Mouse (Mus musculus) induced T-regulatory cell, adult 2 months (primary cell): ENCODE measurements around the gene Lrrc29.

Experiments
- DNase-seq: peaks from one replicate; pipeline ENCODE4 v3.0.0-alpha.2; 2012; ENCODE audit warnings: low read depth

Lrrc29 gene

GRCm38 (mm10) chr8:105326141-105326672 is at the start of gene Lrrc29, which contains the start of gene Tmem208:
Gene Lrrc29, minus strand, starts transcription at chr8:105326278.
Gene Tmem208, plus strand, starts transcription at chr8:105326354.
- peak; percentile 98 for DNase-seq

DNA sequence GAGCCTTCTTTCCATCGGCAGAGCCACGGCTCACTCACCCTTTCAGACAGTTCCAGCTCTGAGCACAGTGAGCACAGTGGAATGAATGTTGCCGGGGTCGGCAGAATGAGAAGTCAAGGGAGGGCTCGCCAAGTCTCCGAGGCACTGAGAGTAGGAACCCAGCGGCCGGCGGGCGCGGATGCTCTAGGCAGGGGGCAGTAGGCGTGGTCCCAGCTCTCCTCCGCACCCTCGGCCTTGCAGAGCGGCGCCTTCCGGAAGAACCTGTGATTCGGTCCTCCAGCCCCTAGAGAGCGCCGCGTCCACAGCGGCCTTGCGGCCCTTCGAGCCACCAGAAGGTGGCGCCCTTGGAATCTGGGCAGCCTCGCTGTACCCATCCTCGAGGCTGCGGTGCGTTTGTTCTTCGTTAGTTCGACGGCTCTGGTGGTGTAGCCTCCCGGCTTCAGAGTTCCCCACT is 48.5 kb upstream of the Lrrc29 start:
- peak; percentile 45 for DNase-seq

- no peak for DNase-seq
Observed at GRCm38 (mm10) chr8:105373032-105373431, 47.0 kb upstream of the Lrrc29 start, which contains the start of gene Plekhg4. Gene Plekhg4, plus strand, starts transcription at chr8:105373274.

DNA sequence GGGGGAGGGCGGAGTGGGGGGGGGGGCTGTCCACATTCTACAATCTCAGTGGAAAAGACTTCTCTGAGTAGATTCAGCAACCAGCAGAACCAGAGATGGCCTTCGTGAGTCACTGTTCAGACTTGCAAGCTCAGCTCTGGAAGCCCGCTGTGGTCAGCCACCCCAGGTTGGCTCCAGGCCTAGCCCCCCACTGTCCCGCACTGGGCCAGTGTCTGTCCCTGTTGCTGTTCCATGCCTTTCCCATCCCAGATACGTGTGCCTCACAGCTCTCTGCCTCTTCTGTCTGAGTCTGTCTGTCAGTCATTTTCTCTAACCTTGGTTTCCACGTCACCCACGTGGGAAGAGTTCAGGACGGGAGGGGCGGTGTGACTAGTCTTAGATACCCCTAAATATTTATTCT is 46.4 kb upstream of the Lrrc29 start:
- DNase-seq = no peak

DNA sequence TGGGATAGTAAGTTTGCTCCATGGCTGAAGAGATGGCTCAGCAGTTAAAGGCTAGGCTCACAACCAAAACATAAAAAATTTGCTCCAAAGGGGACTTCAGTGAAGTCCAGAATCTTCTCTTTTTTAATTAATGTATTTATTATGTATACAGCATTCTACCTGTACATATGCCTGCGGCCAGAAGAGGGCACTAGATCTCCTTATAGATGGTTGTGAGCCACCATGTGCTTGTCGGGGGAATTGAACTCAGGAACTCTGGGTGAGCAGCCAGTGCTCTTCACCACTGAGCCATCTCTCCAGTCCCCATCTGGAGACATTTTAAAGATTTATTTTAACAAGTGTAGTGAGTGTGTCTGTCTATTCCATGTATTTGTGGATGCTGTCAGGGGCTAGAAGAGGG is 41.0 kb upstream of the Lrrc29 start:
- peak; percentile 46 for DNase-seq

DNA sequence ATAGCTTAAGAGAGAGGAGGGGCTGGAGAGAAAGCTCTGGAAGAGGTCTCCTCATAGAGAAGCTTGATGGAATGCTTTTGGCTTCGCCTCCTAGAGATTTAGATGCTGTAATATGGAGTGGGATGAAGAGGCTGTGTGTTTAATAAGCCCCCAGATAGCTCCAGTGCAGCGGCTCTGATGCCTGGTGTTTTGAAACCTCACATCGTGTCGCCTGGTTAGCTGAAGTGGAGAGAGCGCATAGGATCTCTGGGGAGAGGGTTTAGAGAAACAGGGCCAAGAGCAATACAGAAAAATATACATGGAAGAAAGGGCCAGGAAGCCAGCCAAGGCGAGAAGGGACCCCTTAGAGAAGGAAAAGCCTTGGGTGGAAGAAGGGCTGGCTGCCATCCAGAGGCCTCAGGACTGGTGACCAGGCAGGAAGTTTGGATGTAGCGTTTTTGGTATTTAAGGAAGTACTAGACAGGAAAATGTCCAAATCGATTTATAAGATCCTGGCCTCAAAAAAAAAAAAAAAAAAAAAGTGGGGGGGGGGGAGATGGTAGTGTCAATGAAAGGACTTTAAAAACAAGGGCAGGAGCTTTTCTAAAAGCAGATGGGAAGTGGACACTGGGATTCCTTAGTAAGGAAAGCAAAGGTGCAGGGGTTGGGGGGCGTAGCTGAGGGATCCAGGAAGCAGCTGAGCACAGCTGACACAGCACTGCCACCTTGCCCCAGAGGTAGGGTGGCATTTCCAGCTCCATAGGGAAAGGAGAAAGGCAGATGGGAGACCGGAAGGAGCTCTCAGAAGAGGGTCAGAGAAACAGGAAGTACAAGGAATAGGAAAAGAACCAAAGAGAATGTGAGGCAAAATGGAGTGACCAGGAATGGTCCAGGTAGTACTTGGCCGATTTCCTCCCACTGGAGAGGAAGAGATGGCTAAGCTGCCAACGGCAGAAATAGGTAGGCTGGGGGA is 35.9 kb upstream of the Lrrc29 start:
- DNase-seq = no peak

- DNase-seq = no peak
Observed at GRCm38 (mm10) chr8:105359646-105360045, 33.6 kb upstream of the Lrrc29 start.

- no peak for DNase-seq
Observed at GRCm38 (mm10) chr8:105359208-105359607, 33.1 kb upstream of the Lrrc29 start.

DNA sequence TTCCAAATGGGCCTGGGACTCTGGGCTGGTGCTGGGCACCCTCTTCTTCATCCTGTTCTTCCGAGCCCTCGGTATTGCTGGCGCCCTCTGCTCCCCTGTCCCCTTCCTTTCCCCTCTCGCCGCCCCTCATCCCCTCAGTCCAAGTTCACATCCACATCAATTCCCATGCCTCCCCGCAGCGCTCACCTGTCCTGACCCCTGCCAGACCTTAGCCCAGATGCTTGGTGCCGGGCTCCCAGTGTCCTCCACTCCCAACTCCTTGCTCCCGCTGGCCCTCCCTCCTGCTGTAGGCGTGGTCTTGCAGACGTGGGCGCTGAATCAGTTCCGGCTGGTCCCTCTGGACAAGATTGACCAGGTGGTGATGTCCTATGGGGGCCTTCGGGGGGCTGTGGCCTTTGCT is 30.6 kb upstream of the Lrrc29 start:
- no peak for DNase-seq

DNA sequence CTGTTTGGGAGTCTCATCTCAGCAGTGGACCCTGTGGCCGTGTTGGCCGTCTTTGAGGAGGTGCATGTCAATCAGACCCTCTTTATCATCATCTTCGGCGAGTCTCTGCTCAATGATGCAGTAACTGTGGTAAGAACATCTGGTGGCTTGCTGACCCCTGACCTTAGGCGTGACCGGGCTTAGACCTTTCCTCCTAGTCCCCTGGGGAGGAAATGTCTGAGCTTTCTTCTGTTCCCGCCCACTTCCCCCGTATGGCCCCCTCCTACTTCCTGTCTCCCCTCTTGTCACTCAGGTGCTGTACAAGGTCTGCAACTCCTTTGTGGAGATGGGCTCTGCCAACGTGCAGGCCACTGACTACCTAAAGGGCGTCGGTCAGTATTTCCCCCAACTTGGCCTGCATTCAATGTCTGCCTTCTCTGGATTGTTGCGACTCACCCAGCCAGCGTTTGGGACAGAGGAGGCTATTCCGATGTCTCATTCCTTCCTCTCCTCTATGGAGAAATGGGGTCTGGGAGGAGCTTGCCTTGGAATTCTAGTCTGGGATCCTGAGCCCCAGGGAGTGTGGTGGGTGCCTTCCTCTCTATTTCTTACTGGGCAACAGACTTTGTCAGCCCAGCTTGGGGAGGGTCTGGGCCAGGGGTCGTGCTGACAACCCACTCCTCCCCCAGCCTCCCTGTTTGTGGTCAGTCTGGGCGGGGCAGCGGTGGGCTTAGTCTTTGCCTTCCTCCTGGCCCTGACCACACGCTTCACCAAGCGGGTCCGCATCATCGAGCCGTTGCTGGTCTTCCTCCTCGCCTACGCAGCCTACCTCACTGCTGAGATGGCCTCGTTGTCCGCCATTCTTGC is 29.3 kb upstream of the Lrrc29 start:
- peak; percentile 29 for DNase-seq

GRCm38 (mm10) chr8:105354549-105354948 is 28.5 kb upstream of the Lrrc29 start:
- DNase-seq = no peak

DNA sequence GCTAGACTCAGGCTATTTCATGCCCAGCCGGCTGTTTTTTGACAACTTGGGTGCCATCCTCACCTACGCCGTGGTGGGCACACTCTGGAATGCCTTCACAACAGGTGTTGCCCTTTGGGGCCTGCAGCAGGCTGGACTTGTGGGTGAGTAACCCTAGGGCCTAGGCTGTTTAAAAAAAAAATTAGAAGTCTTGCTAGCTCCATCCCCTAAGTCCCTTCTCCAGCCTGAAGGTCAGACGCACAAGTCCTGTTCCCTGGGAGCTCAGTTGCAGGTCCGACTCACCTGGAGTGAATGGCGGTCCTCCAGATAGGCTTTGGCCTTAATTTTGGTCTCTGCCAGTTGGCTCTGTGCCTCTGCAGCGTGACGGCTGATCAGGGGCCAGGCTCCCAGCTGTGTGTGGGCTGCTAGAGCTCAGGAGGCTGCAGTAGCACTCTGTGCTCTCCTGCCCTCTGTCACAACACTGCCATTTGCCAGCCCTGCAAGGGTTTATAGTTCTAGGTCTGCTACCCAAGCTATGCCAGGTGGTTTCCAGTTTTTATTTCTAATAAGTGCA is 27.6 kb upstream of the Lrrc29 start:
- no peak for DNase-seq

DNA sequence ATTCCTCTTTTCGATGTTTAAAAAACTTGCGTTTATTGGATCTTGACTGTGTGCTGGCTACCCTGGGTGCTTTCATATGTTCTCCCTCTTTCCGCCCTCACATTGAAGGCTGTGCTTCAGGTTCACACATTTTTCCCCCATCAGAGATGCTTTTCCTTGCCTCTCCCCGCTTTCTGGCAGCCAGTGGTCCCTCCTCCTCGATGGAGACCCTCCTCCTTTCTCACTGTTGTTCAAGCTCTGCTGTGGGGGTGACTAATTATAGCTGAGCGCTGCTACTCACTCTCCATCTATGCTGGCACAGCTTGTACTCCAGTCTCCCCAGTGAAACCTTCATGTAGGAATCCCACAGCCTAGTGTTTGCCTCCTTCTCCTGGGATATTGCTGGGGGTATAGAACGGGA is 24.1 kb upstream of the Lrrc29 start:
- no peak for DNase-seq

- DNase-seq = peak; percentile 67
Observed at GRCm38 (mm10) chr8:105349096-105349771, 23.2 kb upstream of the Lrrc29 start.

- DNase-seq = no peak
Observed at GRCm38 (mm10) chr8:105348450-105349095, 22.5 kb upstream of the Lrrc29 start, which contains the start of gene Slc9a5. Gene Slc9a5, plus strand, starts transcription at chr8:105348843.

- DNase-seq = peak; percentile 97
Observed at GRCm38 (mm10) chr8:105347428-105348221, 21.5 kb upstream of the Lrrc29 start, which contains the start of gene Fhod1. Gene Fhod1, minus strand, starts transcription at chr8:105347953.

DNA sequence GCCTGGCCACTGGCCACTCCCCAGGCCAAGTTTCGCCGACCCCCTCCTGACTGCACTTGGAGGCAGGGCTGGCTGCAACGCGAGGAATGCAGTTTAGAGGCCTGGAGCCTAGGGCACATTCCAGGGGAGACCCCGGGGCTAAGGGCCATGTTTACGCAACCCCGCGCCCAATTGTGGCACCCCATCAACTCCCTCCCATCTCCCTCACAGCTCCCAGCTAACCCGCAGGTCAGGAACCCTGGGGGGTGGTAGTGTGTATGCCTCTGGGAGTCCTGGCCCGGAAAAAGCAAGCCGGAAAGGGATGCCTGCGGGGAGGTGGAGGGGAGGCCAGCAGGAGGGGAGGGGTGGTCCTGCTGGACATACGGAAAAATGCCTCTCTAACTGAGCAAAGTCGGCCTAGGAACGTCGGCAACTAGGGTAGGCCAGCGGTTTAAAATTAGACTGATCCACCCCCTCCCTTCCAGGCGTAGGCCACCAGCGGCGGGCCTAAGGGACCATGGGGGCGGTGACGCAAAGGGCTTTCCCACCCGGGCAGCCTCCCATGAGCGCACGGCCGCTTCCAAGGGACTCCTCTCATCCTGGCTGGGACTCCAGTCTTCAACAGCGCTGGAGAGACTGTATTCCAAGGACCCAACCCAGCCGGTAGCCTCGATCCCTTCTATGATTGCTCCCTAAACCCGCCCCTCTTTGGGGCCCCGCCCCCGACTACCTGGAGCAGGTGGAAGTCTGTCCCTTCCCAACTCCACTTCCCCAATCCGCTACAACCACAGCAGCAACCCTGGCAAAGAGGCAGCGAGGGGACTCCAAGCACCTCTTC is 20.7 kb upstream of the Lrrc29 start:
- DNase-seq = no peak

- peak; percentile 19 for DNase-seq
Observed at GRCm38 (mm10) chr8:105345061-105345975, 19.2 kb upstream of the Lrrc29 start.
